Mouse (Mus musculus) C2C12 (cell line): ENCODE measurements at regions not wholly inside any gene's neighbourhood (a gene's known extent, or its start where the extent isn't known, plus 50 kb on each side); places are given as distances from the start of the nearest gene placed in this dataset.

ENCODE experiments used
- CEBPB ChIP-seq: IDR thresholded peaks from one replicate; pipeline ENCODE4 v1.6.1; 2011; ENCODE audit warnings: low read depth, mild to moderate bottlenecking, control low read depth, moderate library complexity
- CTCF ChIP-seq: IDR thresholded peaks from one replicate; pipeline ENCODE4 v1.5.1; 2011; ENCODE audit not compliant: control insufficient read depth, insufficient read depth, insufficient read length
- MAX ChIP-seq: IDR thresholded peaks from one replicate; pipeline ENCODE4 v1.6.1; 2011; ENCODE audit warnings: mild to moderate bottlenecking, control low read depth
- MYOD1 ChIP-seq: IDR thresholded peaks from one replicate; pipeline ENCODE4 v1.6.1; 2011; ENCODE audit warnings: low read depth; ENCODE audit not compliant: control insufficient read depth, insufficient read length
- MYOG ChIP-seq: IDR thresholded peaks from one replicate; pipeline ENCODE4 v1.6.1; 2011; ENCODE audit not compliant: control insufficient read depth, insufficient read length; ENCODE audit errors: extremely low read depth
- USF1 ChIP-seq: IDR thresholded peaks from one replicate; pipeline ENCODE4 v1.6.1; 2011; ENCODE audit warnings: low read depth, mild to moderate bottlenecking, control low read depth, moderate library complexity

DNA sequence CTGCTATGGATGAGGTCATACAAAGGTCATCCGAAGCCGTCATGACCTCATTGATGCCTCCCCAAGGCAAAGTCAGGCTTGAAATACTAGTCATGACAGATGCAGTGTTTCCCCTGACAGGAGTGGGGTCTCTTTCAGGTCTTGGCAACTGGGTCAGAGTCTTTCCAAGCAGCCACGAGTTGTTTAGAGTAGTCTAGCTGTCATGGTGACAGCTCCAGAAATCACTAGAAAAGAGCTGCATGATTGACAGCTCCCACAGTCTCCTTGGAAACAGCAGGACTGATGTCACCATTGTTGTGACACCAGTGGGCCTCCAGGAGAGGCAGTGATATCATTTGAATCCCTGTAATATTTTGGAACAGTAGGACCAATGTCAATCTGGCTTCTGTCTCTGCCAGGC is 1144.6 kb upstream of the Gulo start:
- TF ChIP-seq CTCF (no peak), USF1 (no peak), MYOD1 (no peak), CEBPB (no peak), MAX (no peak), MYOG (no peak)
